Mouse (Mus musculus) forebrain, embryonic 12.5 days (tissue): ENCODE results near the gene Cyp51. TPM values are rescaled to one million over a fixed set of nuclear protein-coding genes. Genes with fewer than 3 reads are reported as not detected.

Source experiments
- ATAC-seq: fragments of 200-750 bp; cut with Nextera tagmentation; 2 replicates; pipeline ENCODE4 v1.8.0; 2017; ENCODE audit warnings: moderate TSS enrichment; ENCODE audit not compliant: low FRiP score
- H3K27ac ChIP-seq: fragments of 300-500 bp; sonication (generic); 2 replicates; pipeline ENCODE4 v1.5.1; 2016; ENCODE audit warnings: mild to moderate bottlenecking
- H3K27me3 ChIP-seq: fragments of 300-500 bp; sonication (generic); 2 replicates; pipeline ENCODE4 v1.6.1; 2016; ENCODE audit warnings: mild to moderate bottlenecking
- H3K36me3 ChIP-seq: fragments of 300-500 bp; sonication (generic); replicated peaks from 2 replicates; pipeline ENCODE4 v1.6.1; 2016; ENCODE audit warnings: mild to moderate bottlenecking
- H3K4me1 ChIP-seq: fragments of 300-500 bp; sonication (generic); 2 replicates; pipeline ENCODE4 v1.6.1; 2016
- H3K4me2 ChIP-seq: fragments of 300-500 bp; sonication (generic); 2 replicates; pipeline ENCODE4 v1.6.1; 2016; ENCODE audit warnings: mild to moderate bottlenecking, moderate library complexity
- H3K4me3 ChIP-seq: fragments of 300-500 bp; sonication (generic); replicated peaks from 2 replicates; pipeline ENCODE4 v1.5.1; 2016; ENCODE audit warnings: mild to moderate bottlenecking
- H3K9ac ChIP-seq: fragments of 300-500 bp; sonication (generic); 2 replicates; pipeline ENCODE4 v1.6.1; 2016; ENCODE audit warnings: mild to moderate bottlenecking
- H3K9me3 ChIP-seq: fragments of 300-500 bp; sonication (generic); 2 replicates; pipeline ENCODE4 v1.6.1; 2016
- WGBS: fragments of 180-500 bp; shearing (Covaris S2); methylation state at CpG from one replicate; pipeline ENCODE4 v1.1.7; 2016; 5-methylcytosine and 5-hydroxymethylcytosine counted together
- polyA plus RNA-seq: library from polyadenylated mRNA; unstranded; fragments of >200 nt; fragmentation: Nextera tagmentation; extraction: Ambion mirVana; gene quantifications from 2 replicates; pipeline ENCODE4 v1.2.1, GENCODE M21; 2016

Gene Cyp51
- polyA plus RNA-seq, 1 experiment from 2014 or later = 147 TPM

- ATAC-seq = no peak
- Histone ChIP-seq H3K4me1 (no peaks in the 10 kb centered on the region), H3K27me3 (no peaks in the 10 kb centered on the region), H3K4me3 (no peak overlapping the region), H3K4me2 (no peak overlapping the region), H3K9ac (no peak overlapping the region), H3K36me3 (peaks cover 84% of the 10 kb centered on the region), H3K9me3 (no peaks in the 10 kb centered on the region), H3K27ac (no peak overlapping the region)
- 87% methylated on average over 2 of the region's 2 CpGs for WGBS
Measured at GRCm38 (mm10) chr5:4080861-4081260, 23.7 kb downstream of the Cyp51 start.

- Histone ChIP-seq H3K27me3 (no peaks in the 10 kb centered on the region), H3K27ac (no peak overlapping the region), H3K4me3 (no peak overlapping the region), H3K4me2 (no peak overlapping the region), H3K9ac (no peak overlapping the region), H3K9me3 (no peaks in the 10 kb centered on the region), H3K4me1 (no peaks in the 10 kb centered on the region), H3K36me3 (peaks cover 73% of the 10 kb centered on the region)
- WGBS = 91% methylated on average over 3 of the region's 3 CpGs
- ATAC-seq = peak; percentile 47; the same call in 1 of the 2 replicates
Measured at GRCm38 (mm10) chr5:4079086-4079485, 25.5 kb downstream of the Cyp51 start.

GRCm38 (mm10) chr5:4067203-4067602, 37.3 kb downstream of the Cyp51 start:
- H3K9ac ChIP-seq = no peak overlapping the region
- H3K9me3 ChIP-seq = no peaks in the 10 kb centered on the region
- no peak overlapping the region for H3K4me3 ChIP-seq
- peaks cover 89% of the 10 kb centered on the region for H3K36me3 ChIP-seq
- H3K27me3 ChIP-seq = no peaks in the 10 kb centered on the region
- no peaks in the 10 kb centered on the region for H3K4me1 ChIP-seq
- no peak overlapping the region for H3K4me2 ChIP-seq
- WGBS = 90% methylated on average over 3 of the region's 3 CpGs
- no peak overlapping the region for H3K27ac ChIP-seq
- no peak for ATAC-seq

- Histone ChIP-seq H3K4me1 (no peaks in the 10 kb centered on the region), H3K9ac (no peak overlapping the region), H3K36me3 (peaks cover 89% of the 10 kb centered on the region), H3K27ac (no peak overlapping the region), H3K4me2 (no peak overlapping the region), H3K27me3 (no peaks in the 10 kb centered on the region), H3K9me3 (no peaks in the 10 kb centered on the region), H3K4me3 (no peak overlapping the region)
- no peak for ATAC-seq
- WGBS = 95% methylated on average over 18 of the region's 18 CpGs
Measured at GRCm38 (mm10) chr5:4066476-4067115, 38.0 kb downstream of the Cyp51 start.

- no peaks in the 10 kb centered on the region for H3K4me1 ChIP-seq
- ATAC-seq = no peak
- no peak overlapping the region for H3K9ac ChIP-seq
- WGBS = 93% methylated on average over 8 of the region's 8 CpGs
- no peak overlapping the region for H3K27ac ChIP-seq
- no peak overlapping the region for H3K4me2 ChIP-seq
- H3K27me3 ChIP-seq = no peaks in the 10 kb centered on the region
- peaks cover 81% of the 10 kb centered on the region for H3K36me3 ChIP-seq
- no peak overlapping the region for H3K4me3 ChIP-seq
- H3K9me3 ChIP-seq = no peaks in the 10 kb centered on the region
Measured at GRCm38 (mm10) chr5:4060313-4060712, 44.2 kb downstream of the Cyp51 start.

GRCm38 (mm10) chr5:4040922-4041321, 63.6 kb downstream of the Cyp51 start:
- ATAC-seq = no peak
- Histone ChIP-seq H3K27ac (no peak overlapping the region), H3K4me3 (no peak overlapping the region), H3K4me2 (no peak overlapping the region), H3K9ac (no peak overlapping the region), H3K27me3 (no peaks in the 10 kb centered on the region), H3K4me1 (no peaks in the 10 kb centered on the region), H3K36me3 (peaks cover 78% of the 10 kb centered on the region), H3K9me3 (no peaks in the 10 kb centered on the region)
- 91% methylated on average over 2 of the region's 2 CpGs for WGBS

GRCm38 (mm10) chr5:4040372-4040771, 64.2 kb downstream of the Cyp51 start:
- H3K27ac ChIP-seq = no peak overlapping the region
- no peak overlapping the region for H3K4me3 ChIP-seq
- H3K4me2 ChIP-seq = no peak overlapping the region
- no peaks in the 10 kb centered on the region for H3K4me1 ChIP-seq
- no peak overlapping the region for H3K9ac ChIP-seq
- ATAC-seq = no peak
- H3K36me3 ChIP-seq = peaks cover 78% of the 10 kb centered on the region
- no peaks in the 10 kb centered on the region for H3K9me3 ChIP-seq
- no peaks in the 10 kb centered on the region for H3K27me3 ChIP-seq
- 81% methylated on average over 6 of the region's 6 CpGs for WGBS

GRCm38 (mm10) chr5:4039351-4039750, 65.2 kb downstream of the Cyp51 start:
- no peak overlapping the region for H3K27ac ChIP-seq
- no peak overlapping the region for H3K4me2 ChIP-seq
- H3K36me3 ChIP-seq = peaks cover 82% of the 10 kb centered on the region
- no peaks in the 10 kb centered on the region for H3K4me1 ChIP-seq
- ATAC-seq = no peak
- H3K9ac ChIP-seq = no peak overlapping the region
- H3K9me3 ChIP-seq = no peaks in the 10 kb centered on the region
- WGBS = 89% methylated on average over 8 of the region's 8 CpGs
- H3K27me3 ChIP-seq = no peaks in the 10 kb centered on the region
- H3K4me3 ChIP-seq = no peak overlapping the region

GRCm38 (mm10) chr5:4036686-4037085, 67.9 kb downstream of the Cyp51 start:
- 96% methylated on average over 9 of the region's 9 CpGs for WGBS
- no peak for ATAC-seq
- no peaks in the 10 kb centered on the region for H3K4me1 ChIP-seq

GRCm38 (mm10) chr5:4031846-4032245, 72.7 kb downstream of the Cyp51 start:
- H3K9ac ChIP-seq = no peak overlapping the region
- 90% methylated on average over 4 of the region's 4 CpGs for WGBS
- H3K4me1 ChIP-seq = no peaks in the 10 kb centered on the region
- H3K36me3 ChIP-seq = peaks cover 49% of the 10 kb centered on the region
- no peaks in the 10 kb centered on the region for H3K9me3 ChIP-seq
- no peak overlapping the region for H3K4me2 ChIP-seq
- no peak for ATAC-seq
- no peak overlapping the region for H3K27ac ChIP-seq
- no peak overlapping the region for H3K4me3 ChIP-seq
- no peaks in the 10 kb centered on the region for H3K27me3 ChIP-seq

More at GRCm38 (mm10) chr5:4036686-4037085, 67.9 kb downstream of the Cyp51 start:
- no peak overlapping the region for H3K27ac ChIP-seq
- H3K9ac ChIP-seq = no peak overlapping the region
- no peak overlapping the region for H3K4me3 ChIP-seq
- peaks cover 71% of the 10 kb centered on the region for H3K36me3 ChIP-seq
- H3K27me3 ChIP-seq = no peaks in the 10 kb centered on the region
- H3K9me3 ChIP-seq = no peaks in the 10 kb centered on the region
- no peak overlapping the region for H3K4me2 ChIP-seq

Other genes starting within 250 kb of the Cyp51 start
- gene Mterf1a, start 210.8 kb downstream of the Cyp51 start, polyA plus RNA-seq = 9.3 and 12.5 TPM in 2 replicates
- gene Akap9, start 176.7 kb downstream of the Cyp51 start, polyA plus RNA-seq = 295 and 296 TPM in 2 replicates
- 3.7 and 3.9 TPM in 2 replicates for gene Mterf1b, start 87.6 kb upstream of the Cyp51 start, polyA plus RNA-seq